Mouse (Mus musculus) bone marrow macrophage, adult 2 months (primary cell): Measurements from ENCODE around the gene Slc7a15.

Source experiments
- CTCF ChIP-seq: IDR thresholded peaks from 2 replicates; pipeline ENCODE4 v1.5.1; 2012; ENCODE audit warnings: low read depth, mild to moderate bottlenecking, low read length, moderate library complexity
- POLR2A ChIP-seq: IDR thresholded peaks from 2 replicates; pipeline ENCODE4 v1.6.1; 2012; ENCODE audit warnings: mild to moderate bottlenecking, low read depth, low read length, borderline replicate concordance

GRCm38 (mm10) chr12:8500597-8501570 is 98.0 kb downstream of the Slc7a15 start:
- no peak for TF ChIP-seq CTCF
- no peak for TF ChIP-seq POLR2A
